Comparison of ENCODE assay signal across 14 mouse cellular contexts in the genomic region with DNA sequence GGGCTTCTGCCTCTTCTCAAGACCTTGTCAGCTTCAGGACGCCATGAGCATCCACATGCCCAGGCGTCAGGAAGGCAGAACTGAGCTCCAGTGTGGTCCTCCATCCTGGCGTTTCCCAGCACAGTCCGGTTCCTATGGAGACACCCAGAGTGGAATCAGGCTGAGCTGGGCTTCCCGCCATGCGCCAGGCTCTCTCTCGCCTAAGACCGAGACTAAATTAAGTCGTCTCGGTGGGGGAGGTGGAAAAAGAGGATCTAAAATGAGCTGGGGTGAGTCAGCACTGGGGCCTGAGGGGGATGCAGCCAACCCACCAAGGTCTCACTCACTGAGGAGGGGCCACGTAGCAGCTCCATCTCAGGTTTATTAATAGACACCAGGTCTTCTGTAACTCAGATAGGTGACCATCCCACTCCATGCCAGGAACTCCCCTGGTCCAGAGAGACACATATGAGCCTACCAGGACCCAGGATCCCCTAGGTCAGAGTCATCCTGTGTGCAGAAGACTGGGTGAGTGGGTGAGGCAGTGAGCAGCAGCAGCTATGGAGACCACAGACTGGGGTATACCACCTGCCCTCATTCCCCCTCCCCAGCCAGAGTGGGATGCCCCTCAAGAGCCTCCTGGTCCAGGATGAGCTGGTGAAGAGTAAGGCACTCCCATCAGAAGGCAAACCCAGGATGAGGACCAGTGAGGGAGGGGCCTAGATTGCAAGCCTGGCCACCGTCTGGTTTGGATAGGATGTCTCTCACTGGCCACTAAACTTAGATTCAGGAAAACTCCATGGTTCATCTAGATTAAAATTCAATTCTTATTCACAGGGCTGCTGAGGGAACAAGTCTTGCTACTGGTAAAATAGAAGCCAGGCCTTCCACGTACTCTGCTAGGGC. TPM values are rescaled to one million over a fixed set of nuclear protein-coding genes. Genes with fewer than 3 reads are reported as not detected.
DNase-seq lines count a peak whose midpoint lies in the region; ATAC-seq and TF ChIP-seq lines count a peak whose summit lies in the region.
"Had no signal": no experiment of that assay in that cellular context is flagged by ENCODE, and none has a peak within 500 bp of the region (broad histone marks: within the 10 kb centered on the region; RNA-seq: fewer than 3 reads in every experiment).

No protein-coding gene starts in this region.

- ATAC-seq in limb, embryonic 12.5 days (ENCODE audit: insufficient number of reproducible peaks, insufficient read depth, low FRiP score, low TSS enrichment, low read depth) = no peak
- peak; percentile 85 for ATAC-seq in frontal cortex, adult (ENCODE audit: low TSS enrichment)
- ATAC-seq in erythroid progenitor cell, adult 5-6 weeks (replicated peaks; ENCODE audit: low FRiP score, poor library complexity, severe bottlenecking) = no peak

- H3K4me2 ChIP-seq in limb, embryonic 12.5 days = no peak overlapping the region

- 39% methylated on average over 13 of the region's 13 CpGs for WGBS in limb, embryonic 12.5 days
- 48% methylated on average over 13 of the region's 13 CpGs for WGBS in limb, embryonic 10.5 days

- H3K36me3 ChIP-seq in limb, embryonic 12.5 days = no peaks in the 10 kb centered on the region
- H3K36me3 ChIP-seq in limb, embryonic 10.5 days = no peaks in the 10 kb centered on the region

- H3K4me1 ChIP-seq in limb, embryonic 12.5 days (replicated peaks) = no peaks in the 10 kb centered on the region
- H3K4me1 ChIP-seq in limb, embryonic 10.5 days = no peaks in the 10 kb centered on the region

- TF ChIP-seq CTCF in gastrocnemius, adult 2 months (IDR thresholded peaks at IDR 0.05) = no peak

- no peak overlapping the region for H3K27ac ChIP-seq in limb, embryonic 12.5 days
- H3K27ac ChIP-seq in limb, embryonic 10.5 days = no peak overlapping the region
- H3K27ac ChIP-seq in gastrocnemius, adult 2 months = no peak overlapping the region

- no peaks in the 10 kb centered on the region for H3K9me3 ChIP-seq in limb, embryonic 12.5 days
- H3K9me3 ChIP-seq in limb, embryonic 10.5 days (replicated peaks) = no peaks in the 10 kb centered on the region

- H3K27me3 ChIP-seq in limb, embryonic 12.5 days = peaks cover 40% of the 10 kb centered on the region
- peaks cover 38% of the 10 kb centered on the region for H3K27me3 ChIP-seq in limb, embryonic 10.5 days (ENCODE audit: low read depth, poor library complexity, severe bottlenecking)

- 0 out of 2 replicates have a peak overlapping the region, but pooled peaks have one; percentile 34 for H3K9ac ChIP-seq in limb, embryonic 12.5 days (replicated peaks)

- no peak for DNase-seq in limb, embryonic 10.5 days (ENCODE audit: low spot score)
- DNase-seq in left cerebral cortex, adult 18-20 months (ENCODE audit: low spot score in 2 of 2) = peak; percentile 73 to 83
- DNase-seq in right cerebral cortex, postnatal 14 days = peak; percentile 78
- no peak for DNase-seq in gastrocnemius, adult 2 months
- no peak for DNase-seq in heart, postnatal 25 days (ENCODE audit: low spot score)
- DNase-seq: cerebellum, postnatal 14 days; gastrocnemius, postnatal 25 days; kidney, adult 9 months had no signal

- intact Hi-C loops in gastrocnemius, adult 2 months (cut with DNase I) = no loop called here
- intact Hi-C loops in heart, postnatal 25 days (cut with DNase I) = no loop called here

- no peak overlapping the region for H3K4me3 ChIP-seq in limb, embryonic 12.5 days (replicated peaks)
- H3K4me3 ChIP-seq in limb, embryonic 10.5 days = no peak overlapping the region
- H3K4me3 ChIP-seq in gastrocnemius, adult 2 months = no peak overlapping the region

RNA-seq across cellular contexts. Expression of a gene that starts 10.2 kb away (rescaled TPM):
- not detected in 2 replicates for polyA plus RNA-seq in limb, embryonic 12.5 days (2016; fragmentation: Nextera tagmentation; extraction: Ambion mirVana)
- not detected in 2 replicates for polyA plus RNA-seq in limb, embryonic 10.5 days (2016; fragmentation: Nextera tagmentation; extraction: Ambion mirVana)
- 1 to 10 TPM in 1 of 2 experiments, under 1 TPM in 1; 0.37 to 1.7 TPM for total RNA-seq in left cerebral cortex, adult 18-20 months (2021)
- total RNA-seq in erythroid progenitor cell, adult 5-6 weeks (2015; ENCODE audit: low replicate concordance) = not detected in 2 replicates
- not detected in 2 replicates for total RNA-seq in erythroid progenitor cell, adult 5-6 weeks (2017; ENCODE audit: low replicate concordance)
- not detected for total RNA-seq in gastrocnemius, adult 2 months (2021)
- total RNA-seq in heart, postnatal 25 days (2021) = not detected
- total RNA-seq: gastrocnemius, postnatal 25 days had no signal
- polyA plus RNA-seq: heart, postnatal 0 days; limb, embryonic 14.5 days; lung, embryonic 16.5 days had no signal

RNA-seq across cellular contexts. Expression of a gene that starts 16.5 kb away (rescaled TPM):
- polyA plus RNA-seq in limb, embryonic 12.5 days (2016; fragmentation: Nextera tagmentation; extraction: Ambion mirVana) = not detected in 2 replicates
- polyA plus RNA-seq in limb, embryonic 10.5 days (2016; fragmentation: Nextera tagmentation; extraction: Ambion mirVana) = not detected in 2 replicates
- total RNA-seq in left cerebral cortex, adult 18-20 months (2021) = 10 to 100 TPM; 16.7 to 18.6 TPM
- total RNA-seq in erythroid progenitor cell, adult 5-6 weeks (2015; ENCODE audit: low replicate concordance) = not detected in 2 replicates
- total RNA-seq in erythroid progenitor cell, adult 5-6 weeks (2017; ENCODE audit: low replicate concordance) = not detected in 2 replicates
- total RNA-seq in gastrocnemius, adult 2 months (2021) = under 1 TPM; 0.20 to 0.51 TPM
- total RNA-seq in heart, postnatal 25 days (2021) = not detected
- total RNA-seq: gastrocnemius, postnatal 25 days had no signal
- polyA plus RNA-seq: heart, postnatal 0 days; lung, embryonic 16.5 days had no signal

RNA-seq across cellular contexts. Expression of a gene that starts 40.4 kb away (rescaled TPM):
- polyA plus RNA-seq in limb, embryonic 12.5 days (2016; fragmentation: Nextera tagmentation; extraction: Ambion mirVana) = 12.0 and 12.2 TPM in 2 replicates
- 7.8 and 8.6 TPM in 2 replicates for polyA plus RNA-seq in limb, embryonic 10.5 days (2016; fragmentation: Nextera tagmentation; extraction: Ambion mirVana)
- 10 to 100 TPM; 44.3 to 50.1 TPM for total RNA-seq in left cerebral cortex, adult 18-20 months (2021)
- not detected in 2 replicates for total RNA-seq in erythroid progenitor cell, adult 5-6 weeks (2015; ENCODE audit: low replicate concordance)
- total RNA-seq in erythroid progenitor cell, adult 5-6 weeks (2017; ENCODE audit: low replicate concordance) = not detected in 2 replicates
- total RNA-seq in gastrocnemius, adult 2 months (2021) = 1 to 10 TPM; 3.2 to 7.5 TPM
- 1 to 10 TPM; 2.2 to 2.4 TPM for total RNA-seq in heart, postnatal 25 days (2021)

RNA-seq across cellular contexts. Expression of a gene that starts 42.3 kb away (rescaled TPM):
- polyA plus RNA-seq in limb, embryonic 12.5 days (2016; fragmentation: Nextera tagmentation; extraction: Ambion mirVana) = 74.8 and 78.1 TPM in 2 replicates
- polyA plus RNA-seq in limb, embryonic 10.5 days (2016; fragmentation: Nextera tagmentation; extraction: Ambion mirVana) = 71.3 and 79.8 TPM in 2 replicates
- 10 to 100 TPM; 51.4 to 51.9 TPM for total RNA-seq in left cerebral cortex, adult 18-20 months (2021)
- total RNA-seq in erythroid progenitor cell, adult 5-6 weeks (2015; ENCODE audit: low replicate concordance) = not detected in 2 replicates
- 0.77 TPM in 1 of 2 replicates, not detected in the other for total RNA-seq in erythroid progenitor cell, adult 5-6 weeks (2017; ENCODE audit: low replicate concordance)
- 10 to 100 TPM; 15.8 to 18.9 TPM for total RNA-seq in gastrocnemius, adult 2 months (2021)
- 10 to 100 TPM; 12.2 to 12.3 TPM for total RNA-seq in heart, postnatal 25 days (2021)

RNA-seq across cellular contexts. Expression of a gene that starts 48.2 kb away (rescaled TPM):
- not detected in 2 replicates for polyA plus RNA-seq in limb, embryonic 12.5 days (2016; fragmentation: Nextera tagmentation; extraction: Ambion mirVana)
- polyA plus RNA-seq in limb, embryonic 10.5 days (2016; fragmentation: Nextera tagmentation; extraction: Ambion mirVana) = not detected in 2 replicates
- total RNA-seq in left cerebral cortex, adult 18-20 months (2021) = under 1 TPM in 1 of 2 experiments, not detected in 1; 0.82 TPM
- not detected in 2 replicates for total RNA-seq in erythroid progenitor cell, adult 5-6 weeks (2015; ENCODE audit: low replicate concordance)
- total RNA-seq in erythroid progenitor cell, adult 5-6 weeks (2017; ENCODE audit: low replicate concordance) = not detected in 2 replicates
- total RNA-seq in gastrocnemius, adult 2 months (2021) = 100 to 1,000 TPM in 1 of 2 experiments, 10 to 100 TPM in 1; 56.6 to 180 TPM
- total RNA-seq in heart, postnatal 25 days (2021) = not detected
- polyA plus RNA-seq: heart, postnatal 0 days; lung, embryonic 16.5 days had no signal

Comparison
In these comparisons a context has a peak if more than half of its experiments do, and no peak if none do; other contexts are left out.
1. DNase-seq: peak in left cerebral cortex, adult 18-20 months (2 of 2) and right cerebral cortex, postnatal 14 days (single experiment); none in limb, embryonic 10.5 days (single experiment), gastrocnemius, adult 2 months (single experiment) and heart, postnatal 25 days (single experiment).
2. RNA of a gene that starts 16.5 kb away (total RNA-seq): 16.7 to 18.6 TPM in left cerebral cortex, adult 18-20 months; 0.20 to 0.51 TPM in gastrocnemius, adult 2 months, not detected in heart, postnatal 25 days and not detected in erythroid progenitor cell, adult 5-6 weeks; every median in the first group is over 10 times any median in the second.
3. RNA of a gene that starts 40.4 kb away (total RNA-seq): 44.3 to 50.1 TPM in left cerebral cortex, adult 18-20 months; 3.2 to 7.5 TPM in gastrocnemius, adult 2 months, 2.2 to 2.4 TPM in heart, postnatal 25 days and not detected in erythroid progenitor cell, adult 5-6 weeks; every median in the first group is over 4 times any median in the second.